Mouse (Mus musculus): ENCODE results near the gene Zfp800. TPM values are rescaled to one million over a fixed set of nuclear protein-coding genes. Genes with fewer than 3 reads are reported as not detected.

The Zfp800 gene
- 6.8 and 11.5 TPM in 2 replicates for polyA plus RNA-seq (2012; ENCODE audit: insufficient read depth, insufficient read length, missing spikeins)

- Histone ChIP-seq H3K27ac (replicated peaks; ENCODE audit: low read depth, low read length) (no peak within 1 kb of the TSS), H3K4me1 (ENCODE audit: control insufficient read depth, insufficient read depth, insufficient read length, low read length) (peaks cover 2% of the 10 kb centered on the region; the same call in 1 of the 2 replicates), H3K4me3 (ENCODE audit: insufficient read depth, low read depth, low read length) (peak within 1 kb of the TSS; percentile 63)
These were observed at the start of gene Zfp800 for GRCm38 (mm10) chr6:28397681-28398203. Gene Zfp800 (minus strand): TSS chr6:28398005.

- no peak overlapping the region for H3K27ac ChIP-seq (replicated peaks; ENCODE audit: low read depth, low read length)
- no peak overlapping the region for H3K4me3 ChIP-seq (ENCODE audit: insufficient read depth, low read depth, low read length)
- H3K4me1 ChIP-seq (ENCODE audit: control insufficient read depth, insufficient read depth, insufficient read length, low read length): no peaks in the 10 kb centered on the region
These were observed 33.7 kb upstream of the Zfp800 start for GRCm38 (mm10) chr6:28431538-28431855.

GRCm38 (mm10) chr6:28430795-28431537 lies 33.2 kb upstream of the Zfp800 start:
- Histone ChIP-seq H3K4me1 (ENCODE audit: control insufficient read depth, insufficient read depth, insufficient read length, low read length) (no peaks in the 10 kb centered on the region), H3K27ac (replicated peaks; ENCODE audit: low read depth, low read length) (0 out of 2 replicates have a peak overlapping the region, but pooled peaks have one; percentile 13), H3K4me3 (ENCODE audit: insufficient read depth, low read depth, low read length) (no peak overlapping the region)

- H3K27ac ChIP-seq (replicated peaks; ENCODE audit: low read depth, low read length): no peak overlapping the region
- no peak overlapping the region for H3K4me3 ChIP-seq (ENCODE audit: insufficient read depth, low read depth, low read length)
- no peaks in the 10 kb centered on the region for H3K4me1 ChIP-seq (ENCODE audit: control insufficient read depth, insufficient read depth, insufficient read length, low read length)
These were observed 32.1 kb upstream of the Zfp800 start for GRCm38 (mm10) chr6:28429870-28430269.

GRCm38 (mm10) chr6:28428290-28428689 lies 30.5 kb upstream of the Zfp800 start, which contains the start of gene Gcc1:
Gene Gcc1 (minus strand): TSS chr6:28428390.
- Histone ChIP-seq H3K27ac (replicated peaks; ENCODE audit: low read depth, low read length) (no peak within 1 kb of the TSS), H3K4me1 (ENCODE audit: control insufficient read depth, insufficient read depth, insufficient read length, low read length) (peaks cover 3% of the 10 kb centered on the region), H3K4me3 (ENCODE audit: insufficient read depth, low read depth, low read length) (no peak within 1 kb of the TSS)

GRCm38 (mm10) chr6:28427096-28427839 lies 29.5 kb upstream of the Zfp800 start, which contains the start of gene Fscn3:
Gene Fscn3 (plus strand): TSS chr6:28427789.
- H3K4me3 ChIP-seq (ENCODE audit: insufficient read depth, low read depth, low read length): no peak within 1 kb of the TSS
- peaks cover 3% of the 10 kb centered on the region for H3K4me1 ChIP-seq (ENCODE audit: control insufficient read depth, insufficient read depth, insufficient read length, low read length)
- H3K27ac ChIP-seq (replicated peaks; ENCODE audit: low read depth, low read length): no peak within 1 kb of the TSS

- peaks cover 11% of the 10 kb centered on the region for H3K4me1 ChIP-seq (ENCODE audit: control insufficient read depth, insufficient read depth, insufficient read length, low read length)
- no peak overlapping the region for H3K27ac ChIP-seq (replicated peaks; ENCODE audit: low read depth, low read length)
- 0 out of 2 replicates have a peak overlapping the region, but pooled peaks have one; percentile 93 for H3K4me3 ChIP-seq (ENCODE audit: insufficient read depth, low read depth, low read length)
These were observed 27.2 kb upstream of the Zfp800 start for GRCm38 (mm10) chr6:28425019-28425418.

- peak overlapping the region; percentile 93 for H3K4me3 ChIP-seq (ENCODE audit: insufficient read depth, low read depth, low read length)
- peaks cover 18% of the 10 kb centered on the region for H3K4me1 ChIP-seq (ENCODE audit: control insufficient read depth, insufficient read depth, insufficient read length, low read length)
- H3K27ac ChIP-seq (replicated peaks; ENCODE audit: low read depth, low read length): peak overlapping the region; percentile 64
These were observed 26.2 kb upstream of the Zfp800 start for GRCm38 (mm10) chr6:28423767-28424695.

- Histone ChIP-seq H3K27ac (replicated peaks; ENCODE audit: low read depth, low read length) (peak within 1 kb of the TSS; percentile 64), H3K4me3 (ENCODE audit: insufficient read depth, low read depth, low read length) (peak within 1 kb of the TSS; percentile 93), H3K4me1 (ENCODE audit: control insufficient read depth, insufficient read depth, insufficient read length, low read length) (peaks cover 24% of the 10 kb centered on the region)
These were observed 25.5 kb upstream of the Zfp800 start, which contains the start of gene Arf5 for GRCm38 (mm10) chr6:28423313-28423712. Gene Arf5 (plus strand): TSS chr6:28423560.

- peaks cover 24% of the 10 kb centered on the region for H3K4me1 ChIP-seq (ENCODE audit: control insufficient read depth, insufficient read depth, insufficient read length, low read length)
- 0 out of 2 replicates have a peak overlapping the region, but pooled peaks have one; percentile 40 for H3K27ac ChIP-seq (replicated peaks; ENCODE audit: low read depth, low read length)
- peak overlapping the region; percentile 27 for H3K4me3 ChIP-seq (ENCODE audit: insufficient read depth, low read depth, low read length)
These were observed 25.0 kb upstream of the Zfp800 start for GRCm38 (mm10) chr6:28422651-28423290.

GRCm38 (mm10) chr6:28421469-28422000 lies 23.7 kb upstream of the Zfp800 start:
- peak overlapping the region; percentile 74 for H3K27ac ChIP-seq (replicated peaks; ENCODE audit: low read depth, low read length)
- peaks cover 26% of the 10 kb centered on the region for H3K4me1 ChIP-seq (ENCODE audit: control insufficient read depth, insufficient read depth, insufficient read length, low read length)
- H3K4me3 ChIP-seq (ENCODE audit: insufficient read depth, low read depth, low read length): peak overlapping the region; percentile 91

- H3K4me3 ChIP-seq (ENCODE audit: insufficient read depth, low read depth, low read length): peak overlapping the region; percentile 91
- peak overlapping the region; percentile 74 for H3K27ac ChIP-seq (replicated peaks; ENCODE audit: low read depth, low read length)
- peaks cover 26% of the 10 kb centered on the region for H3K4me1 ChIP-seq (ENCODE audit: control insufficient read depth, insufficient read depth, insufficient read length, low read length)
These were observed 23.1 kb upstream of the Zfp800 start for GRCm38 (mm10) chr6:28420865-28421264.

- Histone ChIP-seq H3K4me1 (ENCODE audit: control insufficient read depth, insufficient read depth, insufficient read length, low read length) (peaks cover 26% of the 10 kb centered on the region), H3K27ac (replicated peaks; ENCODE audit: low read depth, low read length) (no peak overlapping the region), H3K4me3 (ENCODE audit: insufficient read depth, low read depth, low read length) (peak overlapping the region; percentile 91)
These were observed 22.6 kb upstream of the Zfp800 start for GRCm38 (mm10) chr6:28420361-28420760.

GRCm38 (mm10) chr6:28419673-28420072 lies 21.9 kb upstream of the Zfp800 start:
- Histone ChIP-seq H3K4me3 (ENCODE audit: insufficient read depth, low read depth, low read length) (peak overlapping the region; percentile 21), H3K4me1 (ENCODE audit: control insufficient read depth, insufficient read depth, insufficient read length, low read length) (peaks cover 26% of the 10 kb centered on the region), H3K27ac (replicated peaks; ENCODE audit: low read depth, low read length) (peak overlapping the region; percentile 33)
